Mouse (Mus musculus) CD4-positive naive resting alpha-beta T cell, adult 57 days (primary cell): ENCODE measurements around the gene Npy4r. TPM values are rescaled to one million over a fixed set of nuclear protein-coding genes. Genes with fewer than 3 reads are reported as not detected.

ENCODE experiments used
- total RNA-seq: library from RNA; stranded (reverse); gene quantifications from one replicate; pipeline ENCODE4 v1.2.4, GENCODE M21; 2023

Npy4r gene
- not detected for total RNA-seq

GRCm38 (mm10) chr14:34152342-34152741, at the start of gene Npy4r:
TSS of gene Npy4r (minus strand) at chr14:34152489.

GRCm38 (mm10) chr14:34201231-34202035, 49.1 kb upstream of the Npy4r start, which contains the start of gene Gprin2:
TSS of gene Gprin2 (minus strand) at chr14:34201653.

GRCm38 (mm10) chr14:34102601-34103000, 49.7 kb downstream of the Npy4r start, which contains the start of gene A630023A22Rik:
TSS of gene A630023A22Rik (minus strand) at chr14:34102754.

Other genes starting within 250 kb of the Npy4r start
- not detected for gene Gdf10, start 228.9 kb downstream of the Npy4r start, total RNA-seq
- not detected for gene Gdf2, start 211.4 kb downstream of the Npy4r start, total RNA-seq
- not detected for gene Rbp3, start 198.5 kb downstream of the Npy4r start, total RNA-seq
- gene Zfp488, start 173.7 kb downstream of the Npy4r start, total RNA-seq: not detected
- gene Gm30083, start 137.3 kb downstream of the Npy4r start, total RNA-seq: not detected
- gene Gm5460, start 135.7 kb downstream of the Npy4r start, total RNA-seq: not detected
- gene Antxrl, start 99.8 kb downstream of the Npy4r start, total RNA-seq: not detected
- gene Anxa8, start 66.5 kb downstream of the Npy4r start, total RNA-seq: not detected
- gene A630023A22Rik, start 49.7 kb downstream of the Npy4r start, total RNA-seq: not detected
- gene Gprin2, start 49.2 kb upstream of the Npy4r start, total RNA-seq: not detected
- gene Syt15, start 67.1 kb upstream of the Npy4r start, total RNA-seq: not detected
- gene Shld2, start 158.0 kb upstream of the Npy4r start, total RNA-seq: 22.7 TPM
- 139 TPM for gene Glud1, start 158.2 kb upstream of the Npy4r start, total RNA-seq
- gene Fam25c, start 202.9 kb upstream of the Npy4r start, total RNA-seq: not detected
- not detected for gene Sncg, start 222.3 kb upstream of the Npy4r start, total RNA-seq
- gene Mmrn2, start 223.0 kb upstream of the Npy4r start, total RNA-seq: 0.24 TPM